Mouse (Mus musculus) neural tube, embryonic 11.5 days (tissue): Measurements from ENCODE around the gene Trmt10a. TPM values are rescaled to one million over a fixed set of nuclear protein-coding genes. Genes with fewer than 3 reads are reported as not detected.
"Not testable (repeated sequence)": the region's sequence is repeated elsewhere in the genome, so short reads cannot be mapped to it uniquely, and the experiment has no call there.

Experiments
- ATAC-seq: fragments of 200-750 bp; cut with Nextera tagmentation; 2 replicates; pipeline ENCODE4 v1.8.0; 2017; ENCODE audit warnings: moderate number of reproducible peaks, mild to moderate bottlenecking, moderate TSS enrichment, moderate library complexity; ENCODE audit not compliant: insufficient read depth, low FRiP score, low TSS enrichment
- DNase-seq: peaks from one replicate; pipeline ENCODE4 v3.0.0-alpha.2; 2015; ENCODE audit warnings: low spot score
- H3K27ac ChIP-seq: fragments of 300-500 bp; sonication (generic); 2 replicates; pipeline ENCODE4 v1.5.1; 2014; ENCODE audit warnings: low read depth, mild to moderate bottlenecking, low read length
- H3K27me3 ChIP-seq: fragments of 300-500 bp; sonication (generic); 2 replicates; pipeline ENCODE4 v1.6.1; 2014; ENCODE audit warnings: mild to moderate bottlenecking, low read length, mixed read lengths; ENCODE audit not compliant: control insufficient read depth, insufficient read depth
- H3K36me3 ChIP-seq: fragments of 300-500 bp; sonication (generic); 2 replicates; pipeline ENCODE4 v1.6.1; 2014; ENCODE audit warnings: mild to moderate bottlenecking, low read length, moderate library complexity, mixed read lengths; ENCODE audit not compliant: control insufficient read depth, insufficient read depth
- H3K4me1 ChIP-seq: fragments of 300-500 bp; sonication (generic); 2 replicates; pipeline ENCODE4 v1.6.1; 2014; ENCODE audit warnings: low read length, mixed read lengths; ENCODE audit not compliant: control insufficient read depth, insufficient read depth
- H3K4me2 ChIP-seq: fragments of 300-500 bp; sonication (generic); 2 replicates; pipeline ENCODE4 v1.6.1; 2014; ENCODE audit warnings: low read depth, mild to moderate bottlenecking, moderate library complexity
- H3K4me3 ChIP-seq: fragments of 300-500 bp; sonication (generic); 2 replicates; pipeline ENCODE4 v1.5.1; 2014; ENCODE audit warnings: low read depth, low read length
- H3K9ac ChIP-seq: fragments of 300-500 bp; sonication (generic); 2 replicates; pipeline ENCODE4 v1.6.1; 2014; ENCODE audit warnings: mild to moderate bottlenecking, low read length
- H3K9me3 ChIP-seq: fragments of 300-500 bp; sonication (generic); 2 replicates; pipeline ENCODE4 v1.6.1; 2016; ENCODE audit warnings: low read length; ENCODE audit not compliant: control insufficient read depth
- WGBS: fragments of 180-500 bp; shearing (Covaris S2); extraction: QIAGEN DNeasy Blood & Tissue Kit; methylation state at CpG from one replicate; pipeline ENCODE4 v1.1.7; 2014; 5-methylcytosine and 5-hydroxymethylcytosine counted together
- polyA plus RNA-seq: library from polyadenylated mRNA; unstranded; fragments of >200 nt; fragmentation: Nextera tagmentation; extraction: Ambion mirVana; gene quantifications from 2 replicates; pipeline ENCODE4 v1.2.1, GENCODE M21; 2014

Trmt10a gene
- polyA plus RNA-seq, 1 experiment from 2014 or later = 17.0 TPM

- H3K4me2 ChIP-seq = no peak overlapping the region
- H3K4me1 ChIP-seq = no peaks in the 10 kb centered on the region
- H3K9ac ChIP-seq = no peak overlapping the region
- no peaks in the 10 kb centered on the region for H3K27me3 ChIP-seq
- no peaks in the 10 kb centered on the region for H3K36me3 ChIP-seq
- 43% methylated on average over 1 of the region's 1 CpGs for WGBS
- no peak overlapping the region for H3K27ac ChIP-seq
- H3K9me3 ChIP-seq = no peaks in the 10 kb centered on the region
- peak; percentile 50; the same call in 1 of the 2 replicates for ATAC-seq
- no peak for DNase-seq
- no peak overlapping the region for H3K4me3 ChIP-seq
These were observed 12.6 kb upstream of the Trmt10a start for GRCm38 (mm10) chr3:138130692-138131091.

- Histone ChIP-seq H3K4me3 (no peak overlapping the region), H3K9me3 (no peaks in the 10 kb centered on the region), H3K9ac (no peak overlapping the region), H3K27me3 (no peaks in the 10 kb centered on the region), H3K27ac (no peak overlapping the region), H3K4me2 (no peak overlapping the region), H3K36me3 (no peaks in the 10 kb centered on the region), H3K4me1 (no peaks in the 10 kb centered on the region)
- ATAC-seq = no peak
- no peak for DNase-seq
- WGBS = 74% methylated on average over 9 of the region's 9 CpGs
These were observed 12.1 kb upstream of the Trmt10a start for GRCm38 (mm10) chr3:138131168-138131567.

GRCm38 (mm10) chr3:138133463-138133862 is 9.8 kb upstream of the Trmt10a start:
- H3K4me1 ChIP-seq = no peaks in the 10 kb centered on the region
- H3K4me3 ChIP-seq = no peak overlapping the region
- ATAC-seq (no peak), DNase-seq (no peak)
- no peaks in the 10 kb centered on the region for H3K27me3 ChIP-seq
- no peaks in the 10 kb centered on the region for H3K9me3 ChIP-seq
- 91% methylated on average over 8 of the region's 8 CpGs for WGBS
- H3K36me3 ChIP-seq = no peaks in the 10 kb centered on the region
- no peak overlapping the region for H3K27ac ChIP-seq
- no peak overlapping the region for H3K9ac ChIP-seq
- no peak overlapping the region for H3K4me2 ChIP-seq

DNA sequence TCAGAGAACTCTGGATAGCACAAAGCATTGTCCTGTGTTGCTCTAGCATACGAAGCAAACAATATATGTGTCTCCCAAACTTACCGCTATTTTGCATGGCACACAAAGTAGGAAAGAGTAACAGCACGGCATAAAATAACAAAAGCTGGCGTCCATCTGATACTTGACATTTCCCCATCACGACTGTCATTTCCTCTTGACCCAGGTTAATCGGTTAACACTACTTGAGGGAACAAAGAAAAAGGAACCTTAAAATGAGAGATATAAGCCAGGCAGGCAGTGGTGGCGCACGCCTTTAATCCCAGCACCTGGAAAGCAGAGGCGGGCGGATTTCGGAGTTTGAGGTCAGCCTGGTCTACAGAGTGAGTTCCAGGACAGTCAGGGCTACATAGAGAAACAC is 9.3 kb upstream of the Trmt10a start:
- no peaks in the 10 kb centered on the region for H3K27me3 ChIP-seq
- 90% methylated on average over 11 of the region's 11 CpGs for WGBS
- H3K27ac ChIP-seq = no peak overlapping the region
- H3K4me1 ChIP-seq = no peaks in the 10 kb centered on the region
- H3K9me3 ChIP-seq = no peaks in the 10 kb centered on the region
- no peak overlapping the region for H3K9ac ChIP-seq
- H3K36me3 ChIP-seq = no peaks in the 10 kb centered on the region
- ATAC-seq (no peak), DNase-seq (no peak)
- H3K4me3 ChIP-seq = no peak overlapping the region
- no peak overlapping the region for H3K4me2 ChIP-seq

DNA sequence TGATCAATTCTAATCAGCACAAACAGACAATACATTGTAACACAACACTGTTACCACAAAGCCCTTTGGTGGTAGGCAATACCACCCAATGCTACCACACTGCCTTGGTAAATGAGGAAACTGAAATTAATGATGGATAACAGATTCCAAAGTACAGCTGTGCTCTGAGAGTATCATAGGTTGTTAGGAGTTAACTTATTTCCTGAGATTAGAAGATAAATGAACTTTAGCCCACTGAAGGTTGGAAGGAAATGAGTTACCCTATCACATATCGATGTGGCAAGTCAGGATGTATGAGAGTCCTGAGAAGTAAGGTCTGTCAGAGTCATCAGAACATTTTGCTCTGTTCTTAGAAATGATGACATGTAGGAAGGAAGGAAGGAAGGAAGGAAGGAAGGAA is 8.7 kb upstream of the Trmt10a start:
- no peak for DNase-seq
- no peak overlapping the region for H3K4me3 ChIP-seq
- no peak overlapping the region for H3K27ac ChIP-seq
- no peak for ATAC-seq
- no peaks in the 10 kb centered on the region for H3K4me1 ChIP-seq
- H3K4me2 ChIP-seq = no peak overlapping the region
- H3K27me3 ChIP-seq = no peaks in the 10 kb centered on the region
- WGBS = 97% methylated on average over 1 of the region's 1 CpGs
- H3K36me3 ChIP-seq = no peaks in the 10 kb centered on the region
- H3K9ac ChIP-seq = no peak overlapping the region
- H3K9me3 ChIP-seq = no peaks in the 10 kb centered on the region

DNA sequence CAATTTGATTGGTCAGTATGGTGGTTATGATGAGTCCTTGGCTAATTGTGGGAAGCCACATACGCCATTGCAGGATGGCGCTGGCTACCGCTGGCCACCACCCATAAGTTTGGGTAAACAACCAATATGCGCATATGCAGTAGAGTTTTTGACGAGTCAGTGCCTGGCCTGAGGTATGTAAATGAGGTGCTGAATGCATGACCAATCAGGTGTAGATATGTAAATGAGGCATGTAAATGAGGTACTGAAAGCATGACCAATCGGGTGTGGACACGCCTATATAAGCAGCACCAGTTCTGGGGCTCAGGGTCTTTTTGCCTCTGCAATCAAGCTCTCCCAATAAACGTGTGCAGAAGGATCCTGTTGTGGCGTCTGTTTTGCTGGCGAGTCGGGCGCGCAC is 5.1 kb upstream of the Trmt10a start:
- 88% methylated on average over 13 of the region's 13 CpGs for WGBS
- not testable (repeated sequence) for H3K36me3 ChIP-seq

DNA sequence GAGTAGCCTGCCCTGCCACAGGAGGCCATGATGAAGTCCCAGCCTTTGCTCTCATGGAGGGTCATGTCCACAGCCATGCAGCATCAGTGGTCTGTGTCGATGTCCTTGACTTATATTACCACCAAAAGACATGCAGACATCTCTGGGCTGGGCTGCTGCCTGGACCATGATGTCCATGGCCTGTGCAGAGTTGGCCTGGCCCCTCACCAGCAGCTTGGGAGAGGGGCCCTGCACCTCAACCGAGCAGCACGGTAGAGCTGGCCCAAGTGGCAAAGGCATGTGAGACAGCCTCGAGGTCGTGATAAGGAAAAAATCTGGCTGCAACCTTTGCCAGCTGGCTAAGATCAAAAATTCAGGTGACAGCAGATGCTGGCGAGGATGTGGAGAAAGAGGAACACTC is 3.6 kb upstream of the Trmt10a start:
- ATAC-seq (no peak), DNase-seq (no peak)
- 96% methylated on average over 6 of the region's 6 CpGs for WGBS
- no peaks in the 10 kb centered on the region for H3K4me1 ChIP-seq
- no peak overlapping the region for H3K4me2 ChIP-seq
- no peaks in the 10 kb centered on the region for H3K36me3 ChIP-seq
- H3K9me3 ChIP-seq = no peaks in the 10 kb centered on the region
- no peaks in the 10 kb centered on the region for H3K27me3 ChIP-seq
- no peak overlapping the region for H3K9ac ChIP-seq
- H3K27ac ChIP-seq = no peak overlapping the region
- no peak overlapping the region for H3K4me3 ChIP-seq

More for the DNA sequence above, 5.1 kb upstream of the Trmt10a start:
- H3K4me2 ChIP-seq, H3K9me3 ChIP-seq, H3K27me3 ChIP-seq, H3K4me3 ChIP-seq, H3K9ac ChIP-seq, H3K27ac ChIP-seq, DNase-seq, H3K4me1 ChIP-seq: not testable (repeated sequence)
- ATAC-seq = peak; percentile 24; the same call in 1 of the 2 replicates

DNA sequence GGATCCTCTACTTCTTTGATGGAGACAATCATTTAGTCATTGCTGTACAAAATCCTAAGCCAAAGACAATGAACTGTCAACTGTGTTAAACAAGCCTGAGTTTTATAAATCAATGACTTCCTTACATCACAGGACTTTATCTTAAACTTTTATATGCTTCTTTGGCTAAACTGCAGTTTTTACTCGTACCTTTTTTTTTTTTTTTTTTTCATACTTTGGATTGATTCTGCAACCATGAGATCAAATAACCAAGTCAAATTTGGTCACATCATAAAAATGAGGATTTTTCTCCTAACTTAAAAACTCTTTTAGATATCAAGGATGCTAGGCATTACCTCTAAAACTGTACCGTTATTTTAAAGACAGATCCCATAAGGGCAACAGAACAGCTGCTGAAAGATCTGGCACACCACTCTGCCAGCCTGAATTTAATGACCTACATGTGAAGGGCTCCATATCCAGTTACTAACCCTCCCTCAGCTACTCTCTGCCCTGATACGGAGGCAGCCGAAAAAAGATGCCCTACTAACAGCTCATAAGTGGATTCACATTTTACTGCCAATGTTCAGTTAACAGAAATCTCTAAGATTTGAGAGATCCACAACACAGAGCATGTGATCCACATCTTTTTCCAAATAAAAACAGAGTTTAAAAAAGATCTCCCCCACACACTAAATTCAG is 1.1 kb upstream of the Trmt10a start:
- DNase-seq (no peak), ATAC-seq (no peak)
- Histone ChIP-seq H3K9me3 (no peaks in the 10 kb centered on the region), H3K27ac (no peak overlapping the region), H3K4me2 (peak overlapping the region; percentile 32), H3K4me3 (no peak overlapping the region), H3K9ac (no peak overlapping the region), H3K4me1 (no peaks in the 10 kb centered on the region), H3K27me3 (no peaks in the 10 kb centered on the region), H3K36me3 (no peaks in the 10 kb centered on the region)
- WGBS = 71% methylated on average over 4 of the region's 4 CpGs

- H3K27me3 ChIP-seq = no peaks in the 10 kb centered on the region
- H3K4me3 ChIP-seq = peak overlapping the region; percentile 65
- DNase-seq = no peak
- no peak for ATAC-seq
- H3K9me3 ChIP-seq = no peaks in the 10 kb centered on the region
- peak overlapping the region; percentile 98 for H3K27ac ChIP-seq
- H3K4me2 ChIP-seq = peak overlapping the region; percentile 74
- H3K9ac ChIP-seq = peak overlapping the region; percentile 89
- 9% methylated on average over 12 of the region's 12 CpGs for WGBS
- no peaks in the 10 kb centered on the region for H3K36me3 ChIP-seq
- no peaks in the 10 kb centered on the region for H3K4me1 ChIP-seq
These were observed 424 bp upstream of the Trmt10a start for GRCm38 (mm10) chr3:138142733-138143314.
